Mouse (Mus musculus): ENCODE results near the gene Kcnma1. TPM values are rescaled to one million over a fixed set of nuclear protein-coding genes. Genes with fewer than 3 reads are reported as not detected.

Gene Kcnma1
- total RNA-seq, 1 experiment from 2014 or later, result not detected

- no peak for ATAC-seq (replicated peaks; ENCODE audit: low read depth, poor library complexity, severe bottlenecking)
Measured at GRCm38 (mm10) chr14:23974685-23975084, 39.6 kb downstream of the Kcnma1 start.

- no peak for ATAC-seq (replicated peaks; ENCODE audit: low read depth, poor library complexity, severe bottlenecking)
Measured at GRCm38 (mm10) chr14:23966471-23966870, 47.8 kb downstream of the Kcnma1 start.

GRCm38 (mm10) chr14:23959061-23959460, 55.2 kb downstream of the Kcnma1 start:
- ATAC-seq (replicated peaks; ENCODE audit: low read depth, poor library complexity, severe bottlenecking), result no peak

GRCm38 (mm10) chr14:23957270-23957669, 57.0 kb downstream of the Kcnma1 start:
- ATAC-seq (replicated peaks; ENCODE audit: low read depth, poor library complexity, severe bottlenecking), result no peak

GRCm38 (mm10) chr14:23943876-23944275, 70.4 kb downstream of the Kcnma1 start:
- ATAC-seq (replicated peaks; ENCODE audit: low read depth, poor library complexity, severe bottlenecking), result no peak

- no peak for ATAC-seq (replicated peaks; ENCODE audit: low read depth, poor library complexity, severe bottlenecking)
Measured at GRCm38 (mm10) chr14:23943152-23943551, 71.1 kb downstream of the Kcnma1 start.

GRCm38 (mm10) chr14:23942103-23942502, 72.2 kb downstream of the Kcnma1 start:
- no peak for ATAC-seq (replicated peaks; ENCODE audit: low read depth, poor library complexity, severe bottlenecking)

GRCm38 (mm10) chr14:23935016-23935415, 79.3 kb downstream of the Kcnma1 start:
- ATAC-seq (replicated peaks; ENCODE audit: low read depth, poor library complexity, severe bottlenecking), result no peak

- no peak for ATAC-seq (replicated peaks; ENCODE audit: low read depth, poor library complexity, severe bottlenecking)
Measured at GRCm38 (mm10) chr14:23931671-23932071, 82.6 kb downstream of the Kcnma1 start.

- no peak for ATAC-seq (replicated peaks; ENCODE audit: low read depth, poor library complexity, severe bottlenecking)
Measured at GRCm38 (mm10) chr14:23929168-23929567, 85.1 kb downstream of the Kcnma1 start.

- ATAC-seq (replicated peaks; ENCODE audit: low read depth, poor library complexity, severe bottlenecking), result no peak
Measured at GRCm38 (mm10) chr14:23923356-23923755, 90.9 kb downstream of the Kcnma1 start.

GRCm38 (mm10) chr14:23922755-23923154, 91.5 kb downstream of the Kcnma1 start:
- no peak for ATAC-seq (replicated peaks; ENCODE audit: low read depth, poor library complexity, severe bottlenecking)

- ATAC-seq (replicated peaks; ENCODE audit: low read depth, poor library complexity, severe bottlenecking), result no peak
Measured at GRCm38 (mm10) chr14:23911108-23911629, 103.1 kb downstream of the Kcnma1 start.

- no peak for ATAC-seq (replicated peaks; ENCODE audit: low read depth, poor library complexity, severe bottlenecking)
Measured at GRCm38 (mm10) chr14:23908564-23908963, 105.7 kb downstream of the Kcnma1 start.

- no peak for ATAC-seq (replicated peaks; ENCODE audit: low read depth, poor library complexity, severe bottlenecking)
Measured at GRCm38 (mm10) chr14:23902636-23903279, 111.5 kb downstream of the Kcnma1 start.

- no peak for ATAC-seq (replicated peaks; ENCODE audit: low read depth, poor library complexity, severe bottlenecking)
Measured at GRCm38 (mm10) chr14:23899462-23899861, 114.8 kb downstream of the Kcnma1 start.

GRCm38 (mm10) chr14:23897815-23898214, 116.5 kb downstream of the Kcnma1 start:
- ATAC-seq (replicated peaks; ENCODE audit: low read depth, poor library complexity, severe bottlenecking), result no peak

GRCm38 (mm10) chr14:23896036-23896435, 118.3 kb downstream of the Kcnma1 start:
- ATAC-seq (replicated peaks; ENCODE audit: low read depth, poor library complexity, severe bottlenecking), result no peak

GRCm38 (mm10) chr14:23886112-23886511, 128.2 kb downstream of the Kcnma1 start:
- ATAC-seq (replicated peaks; ENCODE audit: low read depth, poor library complexity, severe bottlenecking), result no peak

GRCm38 (mm10) chr14:23885539-23885938, 128.8 kb downstream of the Kcnma1 start:
- ATAC-seq (replicated peaks; ENCODE audit: low read depth, poor library complexity, severe bottlenecking), result no peak

- no peak for ATAC-seq (replicated peaks; ENCODE audit: low read depth, poor library complexity, severe bottlenecking)
Measured at GRCm38 (mm10) chr14:23885071-23885470, 129.2 kb downstream of the Kcnma1 start.

GRCm38 (mm10) chr14:23882001-23882400, 132.3 kb downstream of the Kcnma1 start:
- no peak for ATAC-seq (replicated peaks; ENCODE audit: low read depth, poor library complexity, severe bottlenecking)

All from common myeloid progenitor, adult 5-6 weeks (primary cell).